In genomic region chr4:58911069-58911830, GRCm38 (mm10) we compare ENCODE assay signal across 8 mouse cellular contexts. TPM values are rescaled to one million over a fixed set of nuclear protein-coding genes. Genes with fewer than 3 reads are reported as not detected.
DNase-seq lines count a peak whose midpoint lies in the region; ATAC-seq lines count a peak whose summit lies in the region.

No protein-coding gene starts in this region.

- H3K27ac ChIP-seq in embryonic facial prominence, embryonic 15.5 days (replicated peaks) = peak overlapping the region; percentile 96
- peak overlapping the region; percentile 98 for H3K27ac ChIP-seq in heart, embryonic 11.5 days (ENCODE audit: low read depth, low read length)
- H3K27ac ChIP-seq in kidney, embryonic 15.5 days = peak overlapping the region; percentile 99
- peak overlapping the region; percentile 96 for H3K27ac ChIP-seq in liver, embryonic 11.5 days (ENCODE audit: low read depth, low read length)
- peak overlapping the region; percentile 97 for H3K27ac ChIP-seq in stomach, embryonic 15.5 days

- H3K4me1 ChIP-seq in embryonic facial prominence, embryonic 15.5 days = peaks cover 14% of the 10 kb centered on the region
- peaks cover 9% of the 10 kb centered on the region for H3K4me1 ChIP-seq in heart, embryonic 11.5 days (ENCODE audit: control insufficient read depth, insufficient read depth, low read length)
- peaks cover 15% of the 10 kb centered on the region for H3K4me1 ChIP-seq in kidney, embryonic 15.5 days
- H3K4me1 ChIP-seq in liver, embryonic 11.5 days (replicated peaks; ENCODE audit: control insufficient read depth, insufficient read depth, low read length) = peaks cover 14% of the 10 kb centered on the region
- H3K4me1 ChIP-seq in stomach, embryonic 15.5 days = peaks cover 5% of the 10 kb centered on the region; the same call in 1 of the 2 replicates

- ATAC-seq in embryonic facial prominence, embryonic 15.5 days (ENCODE audit: insufficient number of reproducible peaks, low FRiP score, low TSS enrichment, low read depth) = peak; percentile 52
- ATAC-seq in heart, embryonic 11.5 days (replicated peaks; ENCODE audit: insufficient number of reproducible peaks, low FRiP score, low TSS enrichment) = peak; percentile 64
- peak; percentile 63 for ATAC-seq in kidney, embryonic 15.5 days (replicated peaks; ENCODE audit: low FRiP score)
- ATAC-seq in liver, embryonic 11.5 days (replicated peaks; ENCODE audit: low FRiP score) = peak; percentile 40
- ATAC-seq in stomach, embryonic 15.5 days (ENCODE audit: insufficient read depth, low FRiP score, low read depth) = peak; percentile 51; the same call in 1 of the 2 replicates

- WGBS in embryonic facial prominence, embryonic 15.5 days = under 1% methylated on average over 56 of the region's 56 CpGs
- WGBS in heart, embryonic 11.5 days (ENCODE audit: insufficient replicate concordance) = under 1% methylated on average over 53 of the region's 56 CpGs
- WGBS in kidney, embryonic 15.5 days = under 1% methylated on average over 56 of the region's 56 CpGs
- under 1% methylated on average over 56 of the region's 56 CpGs for WGBS in liver, embryonic 11.5 days
- under 1% methylated on average over 56 of the region's 56 CpGs for WGBS in stomach, embryonic 15.5 days

- H3K27me3 ChIP-seq in embryonic facial prominence, embryonic 15.5 days = no peaks in the 10 kb centered on the region
- H3K27me3 ChIP-seq in heart, embryonic 11.5 days (ENCODE audit: control insufficient read depth, insufficient read depth, low read length) = no peaks in the 10 kb centered on the region
- no peaks in the 10 kb centered on the region for H3K27me3 ChIP-seq in kidney, embryonic 15.5 days
- H3K27me3 ChIP-seq in liver, embryonic 11.5 days (replicated peaks; ENCODE audit: control insufficient read depth, insufficient read depth, low read length) = no peaks in the 10 kb centered on the region
- no peaks in the 10 kb centered on the region for H3K27me3 ChIP-seq in stomach, embryonic 15.5 days (replicated peaks)

- DNase-seq in 416B (ENCODE audit: low read depth) = peak; percentile 43
- peak; percentile 59 to 63 for DNase-seq in adrenal gland, postnatal 36 days
- peak; percentile 76 for DNase-seq in liver, embryonic 11.5 days (ENCODE audit: low spot score)
- peak; percentile 82 for DNase-seq in neural tube, embryonic 10.5 days (ENCODE audit: extremely low spot score, low spot score)

- no peaks in the 10 kb centered on the region for H3K36me3 ChIP-seq in embryonic facial prominence, embryonic 15.5 days
- H3K36me3 ChIP-seq in heart, embryonic 11.5 days (ENCODE audit: control insufficient read depth, insufficient read depth, low read length) = no peaks in the 10 kb centered on the region
- no peaks in the 10 kb centered on the region for H3K36me3 ChIP-seq in kidney, embryonic 15.5 days
- H3K36me3 ChIP-seq in liver, embryonic 11.5 days (ENCODE audit: control insufficient read depth, insufficient read depth, low read length) = no peaks in the 10 kb centered on the region
- no peaks in the 10 kb centered on the region for H3K36me3 ChIP-seq in stomach, embryonic 15.5 days

- peak overlapping the region; percentile 64 for H3K4me2 ChIP-seq in embryonic facial prominence, embryonic 15.5 days (replicated peaks)
- H3K4me2 ChIP-seq in heart, embryonic 11.5 days = peak overlapping the region; percentile 82
- H3K4me2 ChIP-seq in kidney, embryonic 15.5 days = peak overlapping the region; percentile 83
- peak overlapping the region; percentile 70 for H3K4me2 ChIP-seq in liver, embryonic 11.5 days
- H3K4me2 ChIP-seq in stomach, embryonic 15.5 days = peak overlapping the region; percentile 76

- H3K4me3 ChIP-seq in embryonic facial prominence, embryonic 15.5 days (replicated peaks) = peak overlapping the region; percentile 85
- peak overlapping the region; percentile 94 for H3K4me3 ChIP-seq in heart, embryonic 11.5 days (ENCODE audit: low read depth, low read length)
- H3K4me3 ChIP-seq in kidney, embryonic 15.5 days (replicated peaks) = peak overlapping the region; percentile 78
- peak overlapping the region; percentile 95 for H3K4me3 ChIP-seq in liver, embryonic 11.5 days (ENCODE audit: low read depth, low read length)
- peak overlapping the region; percentile 81 for H3K4me3 ChIP-seq in stomach, embryonic 15.5 days (replicated peaks)

- H3K9ac ChIP-seq in embryonic facial prominence, embryonic 15.5 days = peak overlapping the region; percentile 98
- peak overlapping the region; percentile 98 for H3K9ac ChIP-seq in heart, embryonic 11.5 days (ENCODE audit: low read depth, low read length)
- H3K9ac ChIP-seq in kidney, embryonic 15.5 days = peak overlapping the region; percentile 82
- peak overlapping the region; percentile 97 for H3K9ac ChIP-seq in liver, embryonic 11.5 days (ENCODE audit: low read depth, low read length)
- H3K9ac ChIP-seq in stomach, embryonic 15.5 days = peak overlapping the region; percentile 90

- H3K9me3 ChIP-seq in embryonic facial prominence, embryonic 15.5 days (replicated peaks) = no peaks in the 10 kb centered on the region
- no peaks in the 10 kb centered on the region for H3K9me3 ChIP-seq in heart, embryonic 11.5 days (replicated peaks; ENCODE audit: control insufficient read depth, low read length)
- no peaks in the 10 kb centered on the region for H3K9me3 ChIP-seq in kidney, embryonic 15.5 days (replicated peaks)
- no peaks in the 10 kb centered on the region for H3K9me3 ChIP-seq in liver, embryonic 11.5 days (ENCODE audit: control insufficient read depth, low read length)
- no peaks in the 10 kb centered on the region for H3K9me3 ChIP-seq in stomach, embryonic 15.5 days

RNA-seq across cellular contexts. Expression of gene Ecpas, which starts 1.3 kb away (rescaled TPM):
- 100 to 1,000 TPM; 153 to 179 TPM for total RNA-seq in adrenal gland, postnatal 36 days (2021)
- polyA plus RNA-seq in embryonic facial prominence, embryonic 15.5 days (2015; fragmentation: Nextera tagmentation; extraction: Ambion mirVana) = 26.8 and 34.8 TPM in 2 replicates
- polyA plus RNA-seq in heart, embryonic 11.5 days (2014; fragmentation: Nextera tagmentation; extraction: Ambion mirVana) = 28.4 and 33.3 TPM in 2 replicates
- 27.8 and 31.0 TPM in 2 replicates for polyA plus RNA-seq in kidney, embryonic 15.5 days (2015; fragmentation: Nextera tagmentation; extraction: Ambion mirVana)
- 43.0 and 44.8 TPM in 2 replicates for polyA plus RNA-seq in liver, embryonic 11.5 days (2014; fragmentation: Nextera tagmentation; extraction: Ambion mirVana)
- polyA plus RNA-seq in stomach, embryonic 15.5 days (2015; fragmentation: Nextera tagmentation; extraction: Ambion mirVana) = 29.1 and 31.8 TPM in 2 replicates

RNA-seq across cellular contexts. Expression of gene Zkscan16, which starts 32.2 kb away (rescaled TPM):
- 1 to 10 TPM; 1.7 to 2.8 TPM for total RNA-seq in adrenal gland, postnatal 36 days (2021)
- polyA plus RNA-seq in embryonic facial prominence, embryonic 15.5 days (2015; fragmentation: Nextera tagmentation; extraction: Ambion mirVana) = 0.74 and 0.80 TPM in 2 replicates
- 0.20 and 0.49 TPM in 2 replicates for polyA plus RNA-seq in heart, embryonic 11.5 days (2014; fragmentation: Nextera tagmentation; extraction: Ambion mirVana)
- 0.74 and 0.84 TPM in 2 replicates for polyA plus RNA-seq in kidney, embryonic 15.5 days (2015; fragmentation: Nextera tagmentation; extraction: Ambion mirVana)
- polyA plus RNA-seq in liver, embryonic 11.5 days (2014; fragmentation: Nextera tagmentation; extraction: Ambion mirVana) = 0.21 and 0.29 TPM in 2 replicates
- polyA plus RNA-seq in stomach, embryonic 15.5 days (2015; fragmentation: Nextera tagmentation; extraction: Ambion mirVana) = 0.49 and 0.62 TPM in 2 replicates

Comparison
In these comparisons a context has a peak if more than half of its experiments do, and no peak if none do; other contexts are left out.
1. Peak in every context shown above with its lines: DNase-seq, ATAC-seq, H3K4me3 ChIP-seq and H3K27ac ChIP-seq.